ENCODE assay signal across 27 mouse cellular contexts in genomic region chr14:75524648-75525047, GRCm38 (mm10).
DNase-seq lines count a peak whose midpoint lies in the region; ATAC-seq lines count a peak whose summit lies in the region.
"Had no signal": no experiment of that assay in that cellular context is flagged by ENCODE, and none has a peak within 500 bp of the region (broad histone marks: within the 10 kb centered on the region; RNA-seq: fewer than 3 reads in every experiment).

No protein-coding gene starts in this region.

- peak overlapping the region; percentile 22; the same call in 1 of the 2 replicates for H3K4me3 ChIP-seq in liver, embryonic 13.5 days (replicated peaks)
- H3K4me3 ChIP-seq: embryonic facial prominence, embryonic 12.5 days; left cerebral cortex, adult 2 months; limb, embryonic 10.5 days had no signal

- H3K27ac ChIP-seq in liver, embryonic 13.5 days = peak overlapping the region; percentile 71
- H3K27ac ChIP-seq: embryonic facial prominence, embryonic 12.5 days; hindbrain, embryonic 14.5 days; left cerebral cortex, adult 2 months; limb, embryonic 10.5 days; macrophage had no signal

- no peaks in the 10 kb centered on the region for H3K27me3 ChIP-seq in liver, embryonic 13.5 days
- H3K27me3 ChIP-seq: embryonic facial prominence, embryonic 12.5 days had no signal

- H3K36me3 ChIP-seq in liver, embryonic 13.5 days = no peaks in the 10 kb centered on the region
- H3K36me3 ChIP-seq: embryonic facial prominence, embryonic 12.5 days; limb, embryonic 10.5 days had no signal

- 0 out of 2 replicates have a peak, but pooled peaks have one; percentile 55 for ATAC-seq in erythroblast, adult 5-6 weeks (replicated peaks; ENCODE audit: low FRiP score, poor library complexity, severe bottlenecking)
- ATAC-seq in liver, embryonic 13.5 days (ENCODE audit: low read depth) = peak; percentile 83
- peak; percentile 79 for ATAC-seq in megakaryocyte-erythroid progenitor cell, adult 5-6 weeks (replicated peaks; ENCODE audit: low FRiP score, low TSS enrichment, poor library complexity, severe bottlenecking)
- ATAC-seq: forebrain, embryonic 14.5 days; inflammation-experienced regulatory T-cells, adult 6 months; lung, postnatal 0 days had no signal

- DNase-seq in MEL-GATA-1-ER (ENCODE audit: extremely low read depth, low read depth) = peak; percentile 67
- DNase-seq in liver, embryonic 13.5 days = peak; percentile 64
- no peak for DNase-seq in ovary, adult 18-20 months (ENCODE audit: low spot score)
- no peak for DNase-seq in frontal cortex, postnatal 36 days (ENCODE audit: low spot score in 2 of 2)
- no peak for DNase-seq in adrenal gland, postnatal 10 days
- DNase-seq: adrenal gland, postnatal 25 days; cerebellum, adult 11 months; cerebellum, postnatal 14 days; gastrocnemius, postnatal 14 days; heart, adult 18-20 months; heart, postnatal 36 days; kidney, adult 8-10 months; kidney, postnatal 10 days; retina, postnatal 1 day; right cerebral cortex, postnatal 25 days; spleen, adult 18-20 months had no signal

- H3K4me2 ChIP-seq in liver, embryonic 13.5 days = peak overlapping the region; percentile 54
- H3K4me2 ChIP-seq: embryonic facial prominence, embryonic 12.5 days; hindbrain, embryonic 14.5 days; midbrain, embryonic 11.5 days had no signal

- H3K9ac ChIP-seq in liver, embryonic 13.5 days = no peak overlapping the region
- H3K9ac ChIP-seq: embryonic facial prominence, embryonic 12.5 days; hindbrain, embryonic 14.5 days had no signal

- 17% methylated on average over 2 of the region's 2 CpGs for whole genome bisulfite sequencing in liver, embryonic 13.5 days (ENCODE audit: insufficient replicate concordance)

- no peaks in the 10 kb centered on the region for H3K9me3 ChIP-seq in liver, embryonic 13.5 days (replicated peaks)
- H3K9me3 ChIP-seq: embryonic facial prominence, embryonic 12.5 days; limb, embryonic 10.5 days had no signal

- peaks cover 51% of the 10 kb centered on the region for H3K4me1 ChIP-seq in liver, embryonic 13.5 days (replicated peaks)

Comparison
In these comparisons a context has a peak if more than half of its experiments do, and no peak if none do; other contexts are left out.
1. DNase-seq: peak in MEL-GATA-1-ER (single experiment) and liver, embryonic 13.5 days (single experiment); none in ovary, adult 18-20 months (single experiment), frontal cortex, postnatal 36 days (0 of 2) and adrenal gland, postnatal 10 days (single experiment).
2. Peak in every context shown above with its lines, with median percentiles within 50 percentile points of each other: ATAC-seq.